Mouse (Mus musculus): ENCODE data around the gene C1ra. TPM values are rescaled to one million over a fixed set of nuclear protein-coding genes. Genes with fewer than 3 reads are reported as not detected.
"Not testable (repeated sequence)": the region's sequence is repeated elsewhere in the genome, so short reads cannot be mapped to it uniquely, and the experiment has no call there.

C1ra gene
- polyA plus RNA-seq (2014; fragmentation: Nextera tagmentation; extraction: Ambion mirVana) = 2.8 and 3.4 TPM in 2 replicates

DNA sequence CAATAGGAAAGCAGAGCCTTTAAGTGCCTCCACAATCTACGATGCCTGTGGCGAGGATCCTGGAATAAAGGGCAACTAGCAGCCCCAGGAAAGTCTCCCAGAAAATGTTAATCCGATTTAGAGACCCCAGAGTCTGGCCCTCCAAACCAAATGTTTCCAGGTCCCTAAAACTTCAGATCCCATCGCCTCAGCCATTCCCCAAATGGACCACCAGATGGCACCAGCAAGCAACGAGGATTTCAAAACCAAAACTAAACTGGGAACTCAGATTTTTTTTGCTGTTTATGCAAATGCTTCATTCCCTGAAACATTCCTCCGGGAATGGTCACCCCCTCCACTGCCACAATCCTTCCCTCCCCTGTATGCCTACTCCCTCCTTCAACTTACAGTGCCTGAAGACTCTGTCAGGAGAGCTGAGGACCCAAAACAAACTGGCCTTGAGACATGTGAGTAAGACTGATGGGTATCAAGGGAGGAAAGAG lies at the start of gene C1ra:
C1ra (plus strand) TSS at position 51 of the 482 bp plus-strand sequence.
- 7% methylated on average over 6 of the region's 6 CpGs for WGBS
- Histone ChIP-seq H3K9ac (ENCODE audit: low read depth, low read length) (peak within 1 kb of the TSS; percentile 37; the same call in 1 of the 2 replicates), H3K36me3 (ENCODE audit: control insufficient read depth, insufficient read depth, low read length) (no peaks in the 10 kb centered on the region), H3K4me2 (ENCODE audit: low read depth, low read length) (peak within 1 kb of the TSS; percentile 52), H3K4me3 (ENCODE audit: low read depth, low read length) (peak within 1 kb of the TSS; percentile 24; the same call in 1 of the 2 replicates), H3K27me3 (replicated peaks; ENCODE audit: control insufficient read depth, insufficient read depth, low read length) (no peaks in the 10 kb centered on the region), H3K9me3 (ENCODE audit: control insufficient read depth, low read length) (no peaks in the 10 kb centered on the region), H3K4me1 (ENCODE audit: control insufficient read depth, insufficient read depth, low read length) (no peaks in the 10 kb centered on the region), H3K27ac (replicated peaks; ENCODE audit: low read depth, low read length) (no peak within 1 kb of the TSS)
- DNase-seq (ENCODE audit: low spot score) (peak; percentile 67), ATAC-seq (ENCODE audit: low read depth) (no peak)

DNA sequence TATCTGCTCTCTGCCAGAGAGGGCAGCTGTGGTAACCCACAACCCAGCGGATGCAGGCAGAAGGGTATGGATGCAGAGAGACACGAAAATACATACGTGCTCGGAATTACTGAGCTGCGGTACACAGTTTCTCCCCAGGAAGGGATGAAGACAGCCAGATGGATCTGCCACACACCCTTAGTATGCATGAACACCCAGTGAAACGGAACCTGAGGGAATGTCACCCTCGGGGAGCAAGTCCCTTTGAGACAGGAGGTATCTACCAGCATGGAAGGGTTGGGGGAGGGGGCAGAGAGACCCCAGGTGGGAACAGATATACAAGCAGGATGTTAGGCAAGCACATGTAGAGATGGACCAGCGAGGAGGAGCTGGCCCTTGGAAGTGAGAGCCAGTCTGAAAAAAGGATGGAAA lies 48.3 kb upstream of the C1ra start:
- peak overlapping the region; percentile 76 for H3K4me2 ChIP-seq (ENCODE audit: low read depth, low read length)
- 24% methylated on average over 8 of the region's 8 CpGs for WGBS
- H3K9me3 ChIP-seq (ENCODE audit: control insufficient read depth, low read length) = no peaks in the 10 kb centered on the region
- H3K36me3 ChIP-seq (ENCODE audit: control insufficient read depth, insufficient read depth, low read length) = no peaks in the 10 kb centered on the region
- peak overlapping the region; percentile 47 for H3K4me3 ChIP-seq (ENCODE audit: low read depth, low read length)
- H3K27ac ChIP-seq (replicated peaks; ENCODE audit: low read depth, low read length) = no peak overlapping the region
- DNase-seq (ENCODE audit: low spot score) (no peak), ATAC-seq (ENCODE audit: low read depth) (no peak; the same call in 1 of the 2 replicates)
- H3K27me3 ChIP-seq (replicated peaks; ENCODE audit: control insufficient read depth, insufficient read depth, low read length) = no peaks in the 10 kb centered on the region
- H3K4me1 ChIP-seq (ENCODE audit: control insufficient read depth, insufficient read depth, low read length) = no peaks in the 10 kb centered on the region
- no peak overlapping the region for H3K9ac ChIP-seq (ENCODE audit: low read depth, low read length)

GRCm38 (mm10) chr6:124464305-124465271 lies 47.6 kb upstream of the C1ra start, which contains the start of gene Clstn3:
TSS of gene Clstn3 (minus strand) at chr6:124464794.
- Histone ChIP-seq H3K4me1 (ENCODE audit: control insufficient read depth, insufficient read depth, low read length) (no peaks in the 10 kb centered on the region), H3K4me3 (ENCODE audit: low read depth, low read length) (peak within 1 kb of the TSS; percentile 47), H3K9me3 (ENCODE audit: control insufficient read depth, low read length) (no peaks in the 10 kb centered on the region), H3K27ac (replicated peaks; ENCODE audit: low read depth, low read length) (no peak within 1 kb of the TSS), H3K36me3 (ENCODE audit: control insufficient read depth, insufficient read depth, low read length) (no peaks in the 10 kb centered on the region), H3K27me3 (replicated peaks; ENCODE audit: control insufficient read depth, insufficient read depth, low read length) (no peaks in the 10 kb centered on the region), H3K4me2 (ENCODE audit: low read depth, low read length) (peak within 1 kb of the TSS; percentile 76), H3K9ac (ENCODE audit: low read depth, low read length) (peak within 1 kb of the TSS; percentile 61)
- peak; percentile 94 for DNase-seq (ENCODE audit: low spot score)
- ATAC-seq (ENCODE audit: low read depth) = peak; percentile 97
- WGBS = 6% methylated on average over 27 of the region's 27 CpGs

DNA sequence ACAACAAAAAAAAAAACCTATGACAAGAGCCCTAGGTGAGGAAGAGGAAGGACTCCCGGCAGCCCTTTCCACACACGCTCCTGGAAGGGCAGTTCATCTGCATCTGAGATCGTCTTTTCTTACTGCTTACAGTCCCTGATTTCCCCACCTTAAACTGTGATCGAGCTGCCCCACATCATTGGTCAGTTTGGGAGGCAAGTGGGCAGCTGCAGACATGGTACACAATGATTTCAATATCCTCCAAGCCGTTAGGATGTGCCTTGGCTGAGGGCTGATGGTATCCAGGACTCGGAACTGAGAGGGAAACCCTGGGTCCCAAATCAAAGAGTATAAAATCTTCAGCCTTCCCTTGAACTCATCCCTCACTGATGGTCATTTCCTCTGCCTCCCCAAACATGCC lies 46.9 kb upstream of the C1ra start:
- no peak overlapping the region for H3K27ac ChIP-seq (replicated peaks; ENCODE audit: low read depth, low read length)
- peak overlapping the region; percentile 61 for H3K9ac ChIP-seq (ENCODE audit: low read depth, low read length)
- H3K9me3 ChIP-seq (ENCODE audit: control insufficient read depth, low read length) = no peaks in the 10 kb centered on the region
- 39% methylated on average over 6 of the region's 6 CpGs for WGBS
- no peak for ATAC-seq (ENCODE audit: low read depth)
- peak overlapping the region; percentile 76 for H3K4me2 ChIP-seq (ENCODE audit: low read depth, low read length)
- H3K4me3 ChIP-seq (ENCODE audit: low read depth, low read length) = peak overlapping the region; percentile 47
- no peaks in the 10 kb centered on the region for H3K27me3 ChIP-seq (replicated peaks; ENCODE audit: control insufficient read depth, insufficient read depth, low read length)
- H3K36me3 ChIP-seq (ENCODE audit: control insufficient read depth, insufficient read depth, low read length) = no peaks in the 10 kb centered on the region
- H3K4me1 ChIP-seq (ENCODE audit: control insufficient read depth, insufficient read depth, low read length) = no peaks in the 10 kb centered on the region
- no peak for DNase-seq (ENCODE audit: low spot score)

GRCm38 (mm10) chr6:124465729-124466128 lies 46.5 kb upstream of the C1ra start:
- DNase-seq (ENCODE audit: low spot score) (no peak), ATAC-seq (ENCODE audit: low read depth) (no peak)
- Histone ChIP-seq H3K27me3 (replicated peaks; ENCODE audit: control insufficient read depth, insufficient read depth, low read length) (no peaks in the 10 kb centered on the region), H3K9ac (ENCODE audit: low read depth, low read length) (no peak overlapping the region), H3K4me2 (ENCODE audit: low read depth, low read length) (peak overlapping the region; percentile 76; the same call in 1 of the 2 replicates), H3K4me3 (ENCODE audit: low read depth, low read length) (no peak overlapping the region), H3K4me1 (ENCODE audit: control insufficient read depth, insufficient read depth, low read length) (no peaks in the 10 kb centered on the region), H3K9me3 (ENCODE audit: control insufficient read depth, low read length) (no peaks in the 10 kb centered on the region), H3K27ac (replicated peaks; ENCODE audit: low read depth, low read length) (no peak overlapping the region), H3K36me3 (ENCODE audit: control insufficient read depth, insufficient read depth, low read length) (no peaks in the 10 kb centered on the region)
- 74% methylated on average over 6 of the region's 6 CpGs for WGBS

DNA sequence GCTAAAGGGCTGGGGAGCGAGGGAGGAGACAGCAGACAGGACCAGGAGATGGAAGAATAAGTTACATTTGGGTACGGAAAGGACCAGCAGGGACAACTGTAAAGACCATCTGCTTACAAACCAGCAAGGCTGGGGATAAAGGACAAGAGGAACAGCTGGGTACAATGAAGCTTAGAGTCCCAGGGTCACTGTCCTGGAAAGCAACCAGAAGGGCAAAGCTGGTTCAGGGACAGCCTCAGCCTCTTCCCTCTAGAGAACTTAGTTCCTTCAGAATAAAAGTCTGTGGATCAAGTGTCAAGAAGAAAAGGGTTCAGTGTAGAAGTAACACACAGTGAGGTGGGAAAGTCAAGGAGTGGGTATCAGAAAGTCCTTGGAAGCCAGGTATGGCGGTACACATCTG lies 41.1 kb upstream of the C1ra start:
- no peak overlapping the region for H3K4me3 ChIP-seq (ENCODE audit: low read depth, low read length)
- H3K9ac ChIP-seq (ENCODE audit: low read depth, low read length) = no peak overlapping the region
- ATAC-seq (ENCODE audit: low read depth) (no peak), DNase-seq (ENCODE audit: low spot score) (no peak)
- 88% methylated on average over 3 of the region's 3 CpGs for WGBS
- H3K4me2 ChIP-seq (ENCODE audit: low read depth, low read length) = no peak overlapping the region
- no peaks in the 10 kb centered on the region for H3K36me3 ChIP-seq (ENCODE audit: control insufficient read depth, insufficient read depth, low read length)
- no peaks in the 10 kb centered on the region for H3K9me3 ChIP-seq (ENCODE audit: control insufficient read depth, low read length)
- H3K4me1 ChIP-seq (ENCODE audit: control insufficient read depth, insufficient read depth, low read length) = no peaks in the 10 kb centered on the region
- H3K27ac ChIP-seq (replicated peaks; ENCODE audit: low read depth, low read length) = no peak overlapping the region
- H3K27me3 ChIP-seq (replicated peaks; ENCODE audit: control insufficient read depth, insufficient read depth, low read length) = no peaks in the 10 kb centered on the region

- H3K27ac ChIP-seq (replicated peaks; ENCODE audit: low read depth, low read length); ATAC-seq (ENCODE audit: low read depth); H3K27me3 ChIP-seq (replicated peaks; ENCODE audit: control insufficient read depth, insufficient read depth, low read length); DNase-seq (ENCODE audit: low spot score); H3K9ac ChIP-seq (ENCODE audit: low read depth, low read length); H3K4me2 ChIP-seq (ENCODE audit: low read depth, low read length); H3K4me3 ChIP-seq (ENCODE audit: low read depth, low read length); H3K36me3 ChIP-seq (ENCODE audit: control insufficient read depth, insufficient read depth, low read length); H3K4me1 ChIP-seq (ENCODE audit: control insufficient read depth, insufficient read depth, low read length); H3K9me3 ChIP-seq (ENCODE audit: control insufficient read depth, low read length): not testable (repeated sequence)
- WGBS = 78% methylated on average over 6 of the region's 6 CpGs
Measured at GRCm38 (mm10) chr6:124471783-124472638, 40.2 kb upstream of the C1ra start.

DNA sequence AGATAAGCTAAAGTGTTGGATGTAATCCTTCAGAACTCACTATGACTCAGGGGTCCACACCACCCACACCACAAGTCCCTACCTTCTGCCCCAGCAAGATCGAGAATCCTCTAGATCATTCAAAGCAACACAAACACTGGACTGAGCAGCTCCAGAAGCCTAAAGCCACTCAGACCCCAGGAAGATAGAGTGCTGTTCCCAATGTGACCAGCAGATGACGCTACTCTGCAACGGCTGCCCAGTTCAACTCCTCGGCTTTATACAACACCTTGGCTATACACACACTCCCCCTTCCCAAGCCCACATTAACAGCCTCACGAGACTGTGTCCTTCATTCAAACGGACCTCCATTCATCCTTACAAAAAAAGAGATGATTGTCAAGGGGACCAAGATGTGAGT lies 39.4 kb upstream of the C1ra start:
- H3K4me3 ChIP-seq (ENCODE audit: low read depth, low read length) = no peak overlapping the region
- H3K4me2 ChIP-seq (ENCODE audit: low read depth, low read length) = no peak overlapping the region
- ATAC-seq (ENCODE audit: low read depth) (no peak), DNase-seq (ENCODE audit: low spot score) (no peak)
- H3K27ac ChIP-seq (replicated peaks; ENCODE audit: low read depth, low read length) = no peak overlapping the region
- H3K36me3 ChIP-seq (ENCODE audit: control insufficient read depth, insufficient read depth, low read length) = no peaks in the 10 kb centered on the region
- no peaks in the 10 kb centered on the region for H3K4me1 ChIP-seq (ENCODE audit: control insufficient read depth, insufficient read depth, low read length)
- H3K27me3 ChIP-seq (replicated peaks; ENCODE audit: control insufficient read depth, insufficient read depth, low read length) = no peaks in the 10 kb centered on the region
- no peaks in the 10 kb centered on the region for H3K9me3 ChIP-seq (ENCODE audit: control insufficient read depth, low read length)
- WGBS = 34% methylated on average over 6 of the region's 6 CpGs
- H3K9ac ChIP-seq (ENCODE audit: low read depth, low read length) = no peak overlapping the region

Measured in embryonic facial prominence, embryonic 14.5 days (tissue).